Mouse (Mus musculus): ENCODE measurements at regions not wholly inside any gene's neighbourhood (a gene's known extent, or its start where the extent isn't known, plus 50 kb on each side); places are given as distances from the start of the nearest gene placed in this dataset.

DNA sequence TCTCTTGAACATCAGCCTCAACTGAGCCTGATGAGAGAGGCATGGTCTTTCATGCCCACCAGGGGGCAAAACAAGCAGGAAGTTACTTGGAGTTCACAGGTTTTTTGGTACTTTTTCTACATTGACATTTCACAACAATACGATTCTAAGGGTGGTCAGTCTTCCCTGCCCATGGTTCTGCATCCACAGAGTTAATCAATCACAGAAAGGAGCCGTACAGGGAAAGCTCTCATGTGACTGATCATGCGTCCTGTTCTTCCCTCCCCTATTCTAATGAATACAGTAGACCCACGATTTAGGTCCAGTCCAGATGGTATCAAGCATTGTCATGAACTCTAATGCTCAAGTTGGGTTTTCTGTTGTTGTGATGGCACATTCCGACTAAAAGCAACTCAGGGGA, 115.6 kb upstream of the Cyyr1 start:
- no peak overlapping the region for H3K27ac ChIP-seq
- no peak overlapping the region for H3K4me3 ChIP-seq
- no peak for DNase-seq
- TF ChIP-seq CTCF (IDR thresholded peaks at IDR 0.05): no peak
- intact Hi-C loops (cut with DNase I): no loop called here

DNA sequence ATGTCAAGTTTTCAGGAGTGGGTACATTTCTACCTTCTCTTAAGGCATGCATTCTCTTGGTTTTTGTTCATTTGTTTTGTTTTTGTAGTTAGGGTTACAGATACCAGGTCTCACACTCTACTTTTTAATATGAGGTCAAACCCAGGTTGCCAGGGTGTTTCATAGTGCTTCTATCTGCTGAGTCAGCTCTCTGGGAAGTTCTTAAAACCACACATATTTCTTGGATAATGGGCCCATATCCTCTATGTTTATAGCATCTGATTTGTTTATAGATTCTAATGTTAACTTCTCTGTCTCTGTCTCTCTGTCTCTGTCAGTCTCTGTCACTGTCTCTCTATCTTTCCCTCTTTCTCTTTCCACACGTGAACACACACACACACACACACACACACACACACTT, 114.6 kb upstream of the Cyyr1 start:
- TF ChIP-seq CTCF (IDR thresholded peaks at IDR 0.05): no peak
- intact Hi-C loops (cut with DNase I): no loop called here
- Histone ChIP-seq H3K4me3 (no peak overlapping the region), H3K27ac (no peak overlapping the region)
- DNase-seq: no peak

DNA sequence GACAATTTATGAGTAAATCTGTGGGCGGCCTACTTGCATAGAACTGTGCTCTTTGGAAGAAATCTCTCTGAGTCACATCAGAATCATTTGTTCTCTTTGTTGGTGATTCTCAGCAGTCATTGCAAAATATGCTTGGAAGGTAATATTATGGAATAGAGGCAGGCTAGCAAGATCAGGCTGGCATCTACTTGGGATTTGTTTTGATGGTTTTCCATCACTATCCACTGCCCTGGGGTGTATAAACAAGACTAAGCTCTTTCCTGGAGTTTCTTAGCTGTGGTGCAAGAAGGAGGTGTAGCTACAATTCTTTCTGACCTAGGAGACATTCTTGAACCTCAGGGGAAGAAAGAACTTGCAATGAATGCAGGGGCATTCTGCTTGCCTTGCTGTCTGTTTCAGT, 96.3 kb upstream of the Cyyr1 start:
- no peak overlapping the region for H3K27ac ChIP-seq
- TF ChIP-seq CTCF (IDR thresholded peaks at IDR 0.05): no peak
- DNase-seq: no peak
- no peak overlapping the region for H3K4me3 ChIP-seq
- intact Hi-C loops (cut with DNase I): no loop called here

DNA sequence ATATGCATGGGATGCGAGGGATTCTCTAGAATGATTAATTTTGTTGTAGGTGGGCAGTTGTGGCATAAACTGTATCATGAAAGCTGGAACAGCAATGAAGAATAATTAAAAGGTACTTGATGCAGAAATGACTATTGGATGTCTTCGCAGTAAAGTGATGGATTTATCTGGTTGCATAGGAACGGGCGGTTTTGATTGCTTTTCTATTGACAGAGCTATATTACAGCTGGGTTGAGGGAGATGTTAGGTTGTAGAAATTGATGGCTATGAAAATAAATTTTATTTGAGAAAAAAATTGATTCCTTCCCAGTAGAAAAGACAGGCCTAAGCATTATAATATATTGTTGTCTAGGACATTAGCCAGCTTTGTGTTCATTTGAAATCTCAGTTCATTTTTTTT, 87.8 kb upstream of the Cyyr1 start:
- H3K4me3 ChIP-seq: no peak overlapping the region
- no peak for TF ChIP-seq CTCF (IDR thresholded peaks at IDR 0.05)
- intact Hi-C loops (cut with DNase I): no loop called here
- no peak for DNase-seq
- no peak overlapping the region for H3K27ac ChIP-seq

DNA sequence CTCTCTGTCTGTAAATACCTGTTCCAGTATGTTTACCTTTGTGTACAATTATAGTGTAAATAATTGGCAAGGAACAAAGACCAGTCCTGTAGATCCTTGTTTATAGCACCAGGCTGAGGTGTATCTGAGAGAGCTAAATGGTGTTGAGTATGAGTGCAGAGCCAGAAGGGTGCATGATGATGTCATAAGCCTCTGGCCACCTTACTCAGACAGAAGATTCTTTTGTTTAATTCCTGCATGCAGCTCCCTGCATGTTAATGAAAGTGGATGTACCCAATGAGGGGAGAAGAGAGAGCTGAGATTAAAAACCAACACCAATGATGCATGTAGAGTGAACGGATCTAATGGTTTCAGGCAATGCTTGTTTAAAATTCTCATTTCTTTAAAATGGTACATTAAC, 83.9 kb upstream of the Cyyr1 start:
- no peak overlapping the region for H3K27ac ChIP-seq
- TF ChIP-seq CTCF (IDR thresholded peaks at IDR 0.05): no peak
- no peak overlapping the region for H3K4me3 ChIP-seq
- intact Hi-C loops (cut with DNase I): no loop called here
- no peak for DNase-seq

DNA sequence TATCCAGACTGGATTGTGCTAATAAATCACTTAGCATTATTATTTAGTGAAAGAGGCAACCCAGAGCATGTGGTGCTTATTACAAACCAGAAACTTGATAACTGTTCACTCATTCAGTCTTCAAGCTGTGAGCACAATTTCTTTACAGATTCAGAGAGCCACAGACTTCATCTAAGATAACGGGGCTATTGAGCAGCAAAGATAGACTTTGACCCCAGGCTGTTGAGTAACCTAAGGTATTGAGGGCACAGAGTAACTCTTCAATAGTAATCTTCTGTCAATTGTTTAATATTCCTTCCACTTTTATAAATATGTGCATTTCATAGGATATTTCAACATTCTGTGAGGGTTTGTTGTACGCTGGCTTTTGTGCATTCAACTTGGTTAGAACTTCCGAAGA, 76.5 kb upstream of the Cyyr1 start:
- H3K4me3 ChIP-seq: no peak overlapping the region
- DNase-seq: no peak
- intact Hi-C loops (cut with DNase I): no loop called here
- no peak for TF ChIP-seq CTCF (IDR thresholded peaks at IDR 0.05)
- H3K27ac ChIP-seq: no peak overlapping the region

DNA sequence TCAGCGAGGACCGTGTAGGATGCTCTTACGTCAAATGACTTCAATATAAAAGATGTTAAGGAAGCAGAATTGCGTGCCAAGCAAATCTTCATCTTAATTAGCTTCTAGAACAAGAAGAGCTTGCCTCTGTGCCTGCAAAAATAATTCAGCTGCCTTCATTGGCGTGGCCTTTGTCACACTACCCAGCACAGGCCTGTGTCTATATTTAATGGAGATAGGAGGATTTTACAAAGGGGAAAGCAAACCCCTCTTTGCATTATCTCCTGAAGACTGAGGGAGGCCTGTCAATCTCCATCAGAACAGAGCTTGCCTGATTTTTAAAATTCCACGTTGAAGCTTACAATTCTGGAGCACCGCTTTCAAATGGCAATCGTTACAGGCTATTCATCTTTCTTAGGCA, 71.3 kb upstream of the Cyyr1 start:
- Histone ChIP-seq H3K27ac (no peak overlapping the region), H3K4me3 (no peak overlapping the region)
- no peak for TF ChIP-seq CTCF (IDR thresholded peaks at IDR 0.05)
- DNase-seq: no peak
- intact Hi-C loops (cut with DNase I): no loop called here

DNA sequence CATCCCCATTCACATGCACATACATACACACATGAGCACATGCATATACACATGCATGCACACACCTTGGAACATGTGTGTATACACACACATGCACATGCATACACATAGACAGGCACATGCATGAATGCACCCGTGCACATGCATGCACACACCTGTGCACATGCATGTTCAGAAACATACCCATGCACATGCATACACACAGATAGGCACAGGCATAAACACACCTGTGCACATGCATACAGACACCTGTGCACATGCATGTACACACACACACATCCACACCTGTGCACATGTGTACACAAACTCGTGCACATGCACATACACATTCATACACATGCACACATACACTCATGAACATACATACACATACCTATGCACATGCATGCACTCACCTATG, 50.9 kb upstream of the Cyyr1 start:
- intact Hi-C loops (cut with DNase I): no loop called here
- H3K4me3 ChIP-seq: no peak overlapping the region

More for the DNA sequence above, 50.9 kb upstream of the Cyyr1 start:
- no peak for TF ChIP-seq CTCF (IDR thresholded peaks at IDR 0.05)
- no peak overlapping the region for H3K27ac ChIP-seq
- DNase-seq: no peak

All from gastrocnemius, adult 2 months (tissue).